Mouse (Mus musculus): ENCODE data around the gene Fndc10.
A peak's percentile ranks its signal among the peaks of the same experiment; 100 is the strongest.
"Not testable (repeated sequence)": the region's sequence is repeated elsewhere in the genome, so short reads cannot be mapped to it uniquely, and the experiment has no call there.

The Fndc10 gene

DNA sequence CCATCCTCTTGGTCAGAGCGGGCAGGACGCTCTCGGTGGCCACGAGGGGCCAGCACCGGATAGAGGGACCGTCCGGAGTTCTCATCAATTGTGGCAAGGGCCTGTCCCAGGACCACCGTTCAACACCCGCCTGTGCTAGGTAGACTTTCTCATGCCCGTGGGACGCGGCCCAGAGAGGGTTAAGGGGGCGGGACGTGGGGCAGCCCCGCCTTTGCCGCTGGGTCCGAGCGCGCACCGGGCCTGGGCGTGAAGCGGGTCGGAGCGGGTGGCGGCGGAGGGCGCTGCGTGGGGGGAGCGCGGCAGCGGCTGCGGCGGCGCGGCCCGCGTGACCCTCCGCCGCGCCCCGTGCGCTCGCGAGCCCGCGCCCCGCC lies at the start of gene Fndc10:
TSS of gene Fndc10 (plus strand) at position 232 of the 371 bp plus-strand sequence.
- DNase-seq (ENCODE audit: low read depth, low spot score), result peak; percentile 21

DNA sequence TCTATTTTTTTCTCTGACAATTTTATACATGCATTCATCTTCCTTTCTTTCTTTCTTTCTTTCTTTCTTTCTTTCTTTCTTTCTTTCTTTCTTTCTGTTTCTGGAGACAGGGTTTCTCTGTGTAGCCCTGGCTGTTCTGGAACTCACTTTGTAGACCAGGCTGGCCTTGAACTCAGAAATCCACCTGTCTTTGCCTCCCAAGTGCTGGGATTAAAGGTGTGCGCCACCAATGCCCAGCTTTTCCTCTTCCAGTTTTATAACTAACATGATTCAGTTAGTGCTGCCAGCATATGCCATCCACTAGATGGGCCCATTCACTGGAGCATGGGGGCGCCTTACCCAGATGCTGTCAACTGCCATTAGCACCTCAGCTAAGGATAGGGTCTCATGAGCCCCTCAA lies 48.8 kb upstream of the Fndc10 start, which contains the start of gene Gm10563:
TSS of gene Gm10563 (minus strand) at position 101 of the 400 bp plus-strand sequence.
- not testable (repeated sequence) for DNase-seq (ENCODE audit: low read depth, low spot score)

DNA sequence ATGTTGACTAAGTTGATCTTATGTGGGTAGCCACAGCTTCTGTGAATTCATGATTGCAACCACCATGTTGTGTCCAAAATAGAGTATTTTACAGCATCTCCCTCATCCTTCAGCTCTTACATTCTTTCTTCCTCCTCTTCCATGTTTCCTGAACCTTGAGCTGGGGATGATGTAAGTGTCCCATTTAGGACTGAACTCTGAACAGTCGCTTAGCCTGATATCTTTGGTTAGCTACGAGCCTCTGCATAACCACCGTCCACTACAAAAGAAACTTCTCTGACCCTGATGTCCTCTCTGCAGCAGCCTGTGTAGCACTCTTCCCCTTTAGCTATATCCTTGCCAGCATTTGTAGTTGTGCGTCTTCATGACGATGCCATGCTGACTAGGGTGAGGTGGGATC lies 48.4 kb upstream of the Fndc10 start:
- DNase-seq (ENCODE audit: low read depth, low spot score), result no peak

DNA sequence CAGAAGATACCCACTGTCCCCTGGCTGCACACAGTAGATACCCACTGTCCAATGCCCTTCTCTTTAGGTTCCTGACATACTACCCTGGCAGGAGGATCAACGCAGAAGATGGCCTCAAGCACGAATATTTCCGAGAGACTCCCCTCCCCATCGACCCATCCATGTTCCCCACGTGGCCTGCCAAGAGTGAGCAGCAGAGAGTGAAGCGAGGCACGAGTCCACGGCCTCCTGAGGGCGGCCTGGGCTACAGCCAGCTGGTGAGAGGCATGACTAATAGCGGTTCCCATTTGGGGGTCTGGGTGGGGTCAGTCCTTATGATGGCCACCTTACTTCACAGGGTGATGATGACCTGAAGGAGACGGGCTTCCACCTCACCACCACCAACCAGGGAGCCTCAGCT lies 44.8 kb upstream of the Fndc10 start:
- no peak for DNase-seq (ENCODE audit: low read depth, low spot score)

DNA sequence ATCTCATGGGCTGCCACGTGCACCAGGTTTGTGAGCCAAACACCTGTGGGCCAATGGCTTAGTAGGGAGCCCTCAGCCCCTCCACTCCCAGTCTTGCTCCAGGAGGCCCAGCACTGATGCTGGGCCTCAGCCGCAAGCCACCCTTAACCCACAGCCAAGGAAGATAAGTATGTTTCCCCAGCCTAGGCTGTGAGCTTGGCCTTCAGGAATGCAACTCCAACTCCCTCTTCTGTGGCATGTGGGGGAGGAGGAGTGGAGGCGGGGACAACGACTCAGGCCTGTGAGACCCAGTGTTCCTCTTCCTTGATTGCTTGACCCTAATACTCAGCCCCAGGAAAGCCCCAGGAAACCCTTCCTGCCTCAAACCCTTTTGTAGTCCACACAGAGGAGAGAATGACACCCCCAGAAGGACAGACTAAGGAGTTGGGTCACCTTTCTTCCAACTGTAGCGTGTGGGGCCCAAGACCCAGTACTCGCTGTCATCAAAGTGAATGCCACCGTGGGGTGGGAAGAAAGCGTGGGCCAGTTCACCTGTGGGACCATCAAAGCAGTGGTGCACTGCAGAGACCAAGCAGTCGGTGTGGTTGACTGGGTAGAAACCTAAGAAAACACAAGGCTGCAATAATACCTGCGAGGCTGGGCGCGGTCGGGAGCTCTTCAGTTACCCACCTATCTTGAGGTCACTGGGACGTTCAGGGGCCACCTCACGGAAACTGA lies 42.4 kb upstream of the Fndc10 start:
- no peak for DNase-seq (ENCODE audit: low read depth, low spot score)

DNA sequence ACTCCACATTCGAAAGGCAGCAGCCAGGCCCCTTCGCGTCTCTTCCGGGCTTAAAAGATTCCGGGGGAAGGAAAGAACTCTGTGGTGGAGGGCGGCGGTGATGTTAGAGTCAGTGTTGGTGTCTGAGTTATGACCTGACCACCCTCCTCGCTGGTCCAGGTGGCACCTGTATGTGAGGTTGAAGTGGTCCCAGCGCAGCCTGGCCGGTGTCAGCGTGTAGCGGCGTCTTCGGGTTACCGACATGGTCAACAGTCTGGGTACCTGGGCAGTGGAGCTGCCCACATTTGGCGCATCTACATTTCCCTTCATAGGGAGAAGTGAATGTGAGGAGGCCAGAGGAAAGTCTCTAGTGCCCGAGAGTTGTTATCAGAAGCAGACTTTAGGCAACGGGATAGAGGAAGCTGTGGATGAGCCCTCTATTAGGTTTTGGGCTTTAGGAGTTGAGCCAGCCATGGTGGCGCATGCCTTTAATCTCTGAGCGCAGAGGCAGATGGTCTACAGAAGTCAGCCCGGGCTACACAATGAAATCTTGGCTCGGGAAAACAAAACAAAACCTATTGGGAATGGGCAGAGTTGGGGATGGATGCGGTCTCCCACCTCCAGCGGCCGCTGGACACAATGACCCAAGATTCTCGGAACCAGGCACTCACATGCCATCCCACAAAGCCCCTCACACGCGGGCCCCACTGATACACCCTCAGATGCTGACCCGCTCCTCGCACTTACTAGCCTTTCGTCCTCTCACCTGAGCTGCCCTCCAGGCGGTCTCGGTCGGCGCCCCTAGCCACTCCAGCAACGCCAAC lies 41.7 kb upstream of the Fndc10 start:
- DNase-seq (ENCODE audit: low read depth, low spot score), result no peak

DNA sequence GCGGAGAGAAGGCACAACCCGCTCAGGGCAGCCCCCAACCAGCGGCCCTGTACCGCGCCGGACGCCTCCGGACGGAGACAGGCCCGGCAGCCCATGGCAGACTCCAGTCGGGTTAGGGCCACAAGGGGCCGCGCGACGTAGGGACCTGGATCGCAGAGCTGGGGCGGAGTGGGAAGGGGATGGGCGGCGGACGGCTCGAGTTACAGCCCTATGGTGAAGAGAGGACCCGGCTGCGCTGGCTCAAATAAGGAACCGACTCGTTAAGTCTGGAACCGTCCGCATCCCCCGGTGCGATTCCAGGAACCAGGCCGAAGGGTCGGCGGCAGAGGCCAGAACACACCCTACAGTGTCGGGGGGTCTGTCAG lies 41.1 kb upstream of the Fndc10 start, which contains the start of gene Mmp23:
TSS of gene Mmp23 (minus strand) at position 299 of the 365 bp plus-strand sequence.
- DNase-seq (ENCODE audit: low read depth, low spot score), result no peak

DNA sequence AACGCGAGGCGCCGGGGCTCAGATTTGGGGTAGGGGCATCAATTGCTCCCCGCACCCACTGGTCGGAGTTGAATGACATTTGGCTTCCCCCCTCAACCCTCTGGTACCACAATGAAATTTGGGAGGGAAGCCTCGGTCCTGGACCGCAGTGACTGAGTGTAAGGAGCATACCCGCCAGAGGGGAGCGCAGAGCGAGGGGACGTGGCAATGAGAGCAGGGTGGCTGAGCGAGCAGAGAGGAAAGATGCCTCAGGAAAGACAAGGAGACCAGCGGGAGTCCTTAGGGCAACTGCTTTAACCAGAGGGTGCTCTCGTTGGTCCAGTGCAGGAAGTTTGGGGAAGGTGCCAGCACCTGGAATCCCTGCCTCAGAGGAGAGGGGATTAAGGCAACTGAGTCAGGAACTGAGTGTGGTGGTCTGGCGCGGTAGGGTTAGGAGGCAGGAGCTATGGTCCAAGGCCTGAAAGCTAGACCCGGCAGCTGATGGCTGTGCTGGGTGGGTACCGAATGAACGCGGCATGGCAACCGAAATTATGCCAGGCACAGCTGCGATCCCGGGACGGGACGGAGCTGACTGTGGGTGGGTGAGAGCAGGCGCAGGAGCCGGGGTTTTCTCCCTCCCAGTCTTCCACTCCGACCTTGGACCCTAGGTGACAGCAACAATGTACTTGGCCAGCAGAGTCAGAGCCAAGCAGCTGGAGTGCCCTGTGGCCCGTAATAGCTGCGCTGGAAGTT lies 40.5 kb upstream of the Fndc10 start:
- DNase-seq (ENCODE audit: low read depth, low spot score), result no peak

DNA sequence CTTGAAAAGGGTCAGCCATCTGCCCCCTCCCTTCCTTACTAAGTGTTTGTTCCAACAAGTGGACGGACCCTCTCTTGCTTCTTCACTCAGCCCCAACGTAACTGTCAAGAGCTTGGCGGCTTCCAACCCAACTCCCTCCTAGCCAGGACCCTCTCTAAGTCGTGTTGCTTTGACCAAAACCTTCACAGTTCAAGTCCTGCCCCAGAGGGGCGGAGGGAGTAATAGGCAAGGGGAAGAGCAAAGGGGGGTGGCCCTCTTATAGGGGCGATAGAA lies 40.0 kb upstream of the Fndc10 start:
- DNase-seq (ENCODE audit: low read depth, low spot score), result no peak

DNA sequence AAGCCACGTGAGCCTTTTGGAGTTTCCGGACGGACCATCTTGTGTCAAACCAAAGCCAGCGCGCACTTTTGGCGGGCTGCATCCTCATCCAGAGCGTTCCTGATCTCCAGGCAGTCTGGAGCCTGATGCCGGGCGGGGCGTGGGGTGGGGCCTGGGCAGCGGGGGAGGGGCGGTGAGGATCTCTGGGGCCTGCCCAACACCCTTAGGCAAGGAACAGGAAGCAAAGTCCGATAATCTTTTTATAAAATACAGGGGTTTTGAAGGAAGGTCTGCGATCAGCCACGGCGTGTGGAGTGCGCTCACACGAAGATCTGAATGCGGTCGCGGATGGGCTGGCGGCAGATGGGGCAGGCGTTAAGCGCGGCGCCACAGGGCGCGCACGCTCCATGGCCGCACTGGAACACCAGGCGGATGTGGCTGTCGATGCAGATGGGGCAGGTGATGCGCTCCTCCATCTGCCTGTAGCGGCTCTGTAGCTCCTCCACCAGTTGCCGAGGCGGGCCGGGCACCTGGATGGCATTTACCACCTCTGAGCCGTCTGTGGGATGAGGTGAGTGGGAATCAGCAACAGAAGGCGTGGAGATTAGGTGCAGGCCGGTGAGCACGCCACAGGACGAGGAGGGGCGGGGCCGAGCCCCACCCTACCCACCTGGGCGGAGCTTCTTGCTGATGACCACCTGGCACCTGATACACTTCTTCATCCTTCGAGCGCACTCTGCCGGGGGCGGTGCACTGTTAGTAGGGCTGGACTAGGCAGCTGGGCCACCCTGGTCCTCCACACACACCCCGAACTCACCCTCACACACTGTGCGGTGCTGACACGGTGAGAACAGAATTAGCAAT lies 39.5 kb upstream of the Fndc10 start:
- no peak for DNase-seq (ENCODE audit: low read depth, low spot score)

DNA sequence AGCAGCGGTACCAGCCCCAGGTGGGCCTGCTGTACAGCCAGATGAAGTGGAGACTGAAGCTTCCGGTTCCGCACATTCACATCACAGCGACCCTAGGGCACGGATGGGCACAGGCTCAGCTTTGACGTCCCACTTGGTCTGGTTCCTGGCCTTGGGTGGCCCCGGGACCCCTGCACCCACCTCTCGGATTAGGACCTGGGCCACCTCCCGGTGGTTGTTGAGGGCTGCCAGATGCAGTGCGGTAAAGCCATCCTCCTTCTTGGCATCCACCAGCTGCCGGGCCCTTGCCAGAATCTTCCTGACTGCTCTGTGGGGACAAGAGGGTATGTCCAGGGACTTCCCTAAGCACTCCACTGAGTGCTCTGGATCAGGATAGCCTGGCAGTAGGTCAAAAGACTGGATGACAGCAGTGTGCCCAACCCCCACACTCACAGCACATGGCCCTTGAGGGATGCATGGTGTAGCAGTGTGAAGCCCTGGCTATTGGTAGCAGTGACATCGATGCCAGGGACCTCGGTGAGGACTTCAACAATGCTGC lies 37.9 kb upstream of the Fndc10 start:
- no peak for DNase-seq (ENCODE audit: low read depth, low spot score)

DNA sequence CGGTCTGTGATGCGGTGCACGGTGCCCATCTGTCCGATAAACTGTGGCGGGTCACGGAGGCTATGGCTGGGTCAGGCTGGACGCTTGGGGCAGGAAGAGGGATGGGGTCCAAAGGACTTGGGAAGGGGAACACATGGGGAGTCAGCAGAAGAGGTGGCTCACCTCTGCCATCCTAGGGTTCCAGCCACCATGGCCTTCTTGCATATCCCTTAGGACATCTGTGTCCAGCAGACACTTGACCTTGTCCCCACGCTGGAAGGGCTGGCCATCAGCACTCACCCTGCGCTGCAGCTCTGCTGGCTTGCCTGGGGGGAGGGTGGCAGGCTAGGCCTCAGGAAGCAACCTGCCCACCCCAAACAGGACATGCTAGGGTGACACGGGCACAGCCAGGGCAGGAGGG lies 35.2 kb upstream of the Fndc10 start:
- no peak for DNase-seq (ENCODE audit: low read depth, low spot score)

DNA sequence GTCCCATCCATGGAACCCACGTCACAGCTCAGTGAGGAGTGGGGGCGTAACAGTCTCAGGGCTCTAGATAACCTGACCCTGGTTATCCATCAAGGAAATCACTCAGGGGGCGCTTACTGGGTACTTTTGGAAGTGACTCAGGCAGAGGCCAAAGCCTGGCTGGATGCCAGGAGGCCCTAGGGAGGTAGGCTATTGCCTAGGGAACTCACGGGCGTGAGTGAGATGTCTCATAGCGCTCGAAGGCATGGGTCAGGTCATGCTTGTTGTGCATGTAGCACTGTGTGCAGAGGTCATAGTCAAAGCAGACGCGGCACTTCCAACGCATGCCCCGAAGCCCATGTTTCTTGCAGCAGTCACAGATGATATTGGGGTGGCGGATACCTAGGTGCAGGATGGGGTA lies 33.5 kb upstream of the Fndc10 start:
- no peak for DNase-seq (ENCODE audit: low read depth, low spot score)

DNA sequence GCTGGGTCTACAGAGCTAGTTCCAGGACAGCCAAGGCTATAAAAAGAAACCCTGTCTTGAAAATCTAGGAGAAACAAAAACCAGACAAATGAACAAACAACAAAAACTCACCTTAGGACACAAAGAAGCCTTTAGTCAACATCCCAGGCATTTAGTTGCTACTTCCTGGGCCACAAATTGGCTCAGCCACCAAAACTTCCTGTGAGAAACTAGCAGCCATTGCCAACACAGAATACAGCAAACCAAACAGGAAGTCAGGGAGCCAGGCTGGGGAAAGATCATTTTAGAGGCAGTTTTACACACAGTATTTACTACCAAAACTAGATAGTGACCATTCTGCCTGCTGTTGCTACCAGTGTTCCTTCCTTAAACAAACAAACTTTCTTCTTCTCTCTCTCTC lies 27.2 kb upstream of the Fndc10 start:
- no peak for DNase-seq (ENCODE audit: low read depth, low spot score)

DNA sequence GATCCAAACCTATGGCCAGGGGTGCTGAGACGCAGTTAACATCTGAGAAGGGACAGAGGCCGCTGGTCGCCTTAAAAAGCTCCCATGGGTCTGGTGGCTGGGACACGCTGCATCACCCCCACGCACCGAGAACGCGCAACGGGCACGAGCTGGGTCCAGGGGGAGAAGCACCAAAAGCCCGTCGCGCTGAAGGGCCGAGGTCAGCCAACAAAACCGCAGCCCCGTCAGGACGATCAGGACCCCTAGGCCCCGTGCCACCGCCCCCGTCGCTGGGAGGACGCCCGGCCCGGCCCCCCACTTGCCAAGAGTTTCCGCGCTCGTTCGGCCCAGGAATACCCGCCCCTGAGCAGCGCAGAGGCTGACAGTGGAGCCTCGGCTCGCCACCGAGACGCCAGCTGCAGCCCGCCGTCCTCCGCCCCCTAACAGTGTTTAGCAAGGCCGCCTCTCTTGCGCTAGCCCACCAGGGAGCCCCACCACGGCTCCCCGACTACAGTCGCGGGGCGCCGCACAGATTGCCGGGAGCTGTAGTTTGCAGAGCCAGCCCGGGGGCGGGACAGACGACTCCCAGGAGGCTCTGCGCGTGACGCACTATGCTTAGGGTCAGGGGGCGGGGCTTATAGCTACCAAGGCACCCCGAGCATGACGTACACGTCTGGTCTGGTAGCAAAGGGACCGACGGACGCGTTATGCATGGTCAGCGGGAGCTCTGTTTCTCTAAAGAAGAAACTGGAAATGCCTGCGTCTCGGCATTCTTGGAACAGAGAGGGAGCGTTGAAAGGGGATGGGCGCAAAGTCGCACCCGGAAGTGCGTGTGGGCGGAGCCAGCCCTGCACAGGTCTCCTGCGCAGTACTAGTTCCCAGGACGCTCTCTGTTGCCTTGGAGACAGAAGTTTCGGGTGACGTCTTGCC lies 25.2 kb upstream of the Fndc10 start, which contains the start of gene Mib2:
TSS of gene Mib2 (minus strand) at position 510 of the 909 bp plus-strand sequence.
- DNase-seq (ENCODE audit: low read depth, low spot score), result peak; percentile 97

DNA sequence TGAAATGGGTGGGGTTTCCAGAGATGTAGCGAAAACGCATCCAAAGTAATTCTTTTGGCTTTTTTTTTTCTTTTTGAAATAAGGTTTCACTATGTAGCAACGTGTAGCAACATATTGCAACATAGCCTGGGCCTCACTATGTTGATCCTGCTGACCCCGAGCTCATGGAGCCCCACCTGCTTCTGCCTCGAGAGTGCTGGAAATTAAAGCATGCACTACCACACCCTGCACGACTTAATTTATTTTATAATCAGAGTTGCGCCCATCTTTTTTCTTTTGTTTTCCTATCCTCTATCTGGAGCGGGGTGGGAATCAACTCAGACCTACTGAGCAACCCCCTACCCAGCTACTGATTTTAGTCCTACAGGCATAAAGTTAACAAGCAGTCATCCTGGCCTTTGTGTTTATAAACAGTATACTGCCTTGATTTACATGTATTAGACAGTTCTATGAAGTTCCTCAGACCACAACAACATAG lies 24.5 kb upstream of the Fndc10 start:
- DNase-seq (ENCODE audit: low read depth, low spot score), result no peak

DNA sequence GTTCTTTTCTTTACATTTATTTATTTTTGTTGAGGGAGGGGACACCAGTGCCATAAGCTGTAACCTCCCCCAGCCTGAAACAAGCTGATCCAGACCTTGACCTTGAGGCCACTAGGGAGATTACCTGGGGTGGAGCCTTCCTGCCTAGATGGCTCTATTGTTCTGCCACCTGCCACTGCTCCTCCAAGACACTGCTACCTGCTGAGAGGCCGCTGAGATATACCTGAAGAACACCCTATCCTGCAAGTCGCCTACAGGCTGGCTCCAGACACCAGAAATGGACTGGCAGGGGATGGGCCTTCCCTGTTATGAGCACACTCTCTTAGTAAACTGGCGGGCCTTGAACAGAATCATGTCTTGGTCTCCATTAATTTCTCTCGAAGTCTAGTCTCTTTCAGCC lies 23.9 kb upstream of the Fndc10 start:
- DNase-seq (ENCODE audit: low read depth, low spot score), result not testable (repeated sequence)

DNA sequence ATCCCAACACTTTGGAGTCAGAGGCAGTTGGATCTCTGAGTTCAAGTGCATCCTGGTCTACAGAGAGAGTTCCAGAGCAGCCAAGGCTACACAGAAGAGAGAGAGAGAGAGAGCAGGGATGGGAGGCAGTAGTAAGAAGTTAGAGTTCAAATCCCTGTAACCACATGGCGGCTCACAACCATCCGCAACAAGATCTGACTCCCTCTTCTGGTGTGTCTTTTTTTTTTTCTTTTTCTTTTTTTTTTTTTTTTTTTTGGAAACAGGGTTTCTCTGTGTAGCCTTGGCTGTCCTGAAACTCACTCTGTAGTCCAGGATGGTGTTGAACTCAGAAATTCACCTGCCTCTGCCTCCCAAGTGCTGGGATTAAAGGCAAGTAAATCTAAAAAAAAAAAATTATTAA lies 22.1 kb upstream of the Fndc10 start:
- DNase-seq (ENCODE audit: low read depth, low spot score), result no peak

DNA sequence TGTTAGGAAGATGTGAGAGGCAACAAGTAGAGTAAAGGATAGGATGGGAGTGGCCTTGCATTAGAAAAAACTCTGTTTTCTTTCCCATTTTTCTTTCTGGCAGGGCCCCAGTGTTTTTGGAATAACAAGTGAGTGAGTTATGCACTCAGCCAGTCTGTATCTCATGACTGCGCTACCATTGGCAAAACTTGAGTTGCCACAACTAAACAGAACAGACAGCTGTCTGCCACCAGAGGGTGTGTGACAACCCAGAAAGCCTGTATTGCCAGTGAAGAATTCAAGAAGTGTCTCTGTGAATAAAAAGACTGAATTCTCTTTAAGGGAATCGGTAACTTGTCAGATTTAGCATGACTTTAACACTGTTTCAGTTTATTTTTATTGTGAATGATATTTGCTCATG lies 18.2 kb upstream of the Fndc10 start:
- no peak for DNase-seq (ENCODE audit: low read depth, low spot score)

DNA sequence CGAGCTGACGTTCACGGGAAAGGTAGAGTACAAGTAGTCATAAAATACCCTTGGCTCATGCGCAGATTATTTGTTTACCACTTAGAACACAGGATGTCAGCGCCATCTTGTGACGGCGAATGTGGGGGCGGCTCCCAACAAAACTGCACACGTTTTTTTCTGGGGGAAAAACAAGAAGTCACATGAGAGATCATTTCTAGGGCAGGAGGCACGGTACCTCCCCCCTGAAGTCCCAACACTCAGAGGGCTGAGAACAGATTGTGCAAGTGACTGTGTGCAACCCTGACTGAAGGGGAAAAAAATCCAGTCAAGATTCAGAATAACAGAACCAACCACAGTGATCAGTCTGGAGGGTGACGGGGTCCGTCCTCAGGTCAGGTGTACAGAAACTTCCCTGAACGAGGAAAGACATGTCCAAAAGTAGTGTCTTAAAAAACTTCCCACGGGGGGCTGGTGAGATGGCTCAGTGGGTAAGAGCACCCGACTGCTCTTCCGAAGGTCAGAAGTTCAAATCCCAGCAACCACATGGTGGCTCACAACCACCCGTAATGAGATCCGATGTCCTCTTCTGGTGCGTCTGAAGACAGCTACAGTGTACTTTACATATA lies 10.4 kb upstream of the Fndc10 start:
- DNase-seq (ENCODE audit: low read depth, low spot score), result not testable (repeated sequence)
